8 mouse cellular contexts compared by ENCODE assay signal in the genomic region with DNA sequence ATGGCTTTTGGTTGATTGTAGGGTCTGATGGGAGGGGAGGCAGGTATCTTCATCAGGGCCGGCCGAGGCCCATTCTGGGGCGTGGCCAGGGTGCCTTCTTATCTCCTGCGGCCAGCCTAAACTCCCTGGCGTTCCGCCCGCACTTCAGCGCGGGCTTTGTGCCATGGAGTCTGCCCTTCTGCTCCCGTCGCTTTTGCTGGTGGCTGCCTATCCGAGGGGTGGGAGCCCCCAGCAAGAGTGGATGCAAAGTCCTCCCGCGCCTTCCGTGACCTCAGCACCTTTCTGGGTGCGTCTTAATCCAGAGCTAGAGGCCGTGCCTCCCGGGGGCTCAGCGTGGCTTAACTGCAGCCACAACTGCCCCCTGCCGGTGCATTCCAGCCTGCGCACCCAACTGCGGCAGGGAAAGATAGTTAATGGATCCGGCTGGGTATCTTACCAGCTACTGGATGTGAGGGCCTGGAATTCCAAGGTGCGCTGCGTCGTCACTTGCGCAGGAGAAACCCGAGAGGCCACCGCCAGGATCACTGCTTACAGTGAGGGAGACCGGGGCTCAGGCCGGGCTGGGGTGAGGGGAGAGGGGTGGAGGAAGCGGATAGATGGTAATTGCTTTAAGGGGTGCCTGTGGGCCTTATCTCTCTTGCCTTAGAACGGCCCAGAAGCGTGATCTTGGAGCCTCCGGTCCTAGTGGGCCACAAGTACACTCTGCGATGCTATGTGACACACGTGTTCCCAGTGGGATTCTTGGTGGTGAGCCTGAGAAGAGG. TPM values are rescaled to one million over a fixed set of nuclear protein-coding genes. Genes with fewer than 3 reads are reported as not detected.
DNase-seq lines count a peak whose midpoint lies in the region; ATAC-seq and TF ChIP-seq lines count a peak whose summit lies in the region.

A gene (plus strand): TSS at position 83 of the 764 bp plus-strand sequence.

- WGBS in forebrain, embryonic 11.5 days = 2% methylated on average over 37 of the region's 37 CpGs

- intact Hi-C loops in heart, postnatal 25 days (cut with DNase I) = loop anchor here (2.0 to 5.0 kb wide), 2 partner anchors 27 to 108 kb away; a partner anchor contains a TSS

- peak within 1 kb of the TSS; percentile 51; the same call in 1 of the 2 replicates for H3K9ac ChIP-seq in forebrain, embryonic 11.5 days (ENCODE audit: low read length)

- peak; percentile 77 for DNase-seq in G1E (ENCODE audit: low spot score)
- DNase-seq in c-Kit-negative CD71-positive TER-119-positive erythroid progenitor cells, embryonic 14.5 days (ENCODE audit: low read depth, low spot score) = peak; percentile 87
- peak; percentile 88 for DNase-seq in forebrain, embryonic 11.5 days (ENCODE audit: low spot score)
- DNase-seq in heart, postnatal 25 days (ENCODE audit: low spot score) = peak; percentile 65
- DNase-seq in layer of hippocampus, adult 2 months (ENCODE audit: low spot score in 2 of 2) = peak in 1 of 2 experiments; percentile 81
- peak; percentile 91 for DNase-seq in lung, postnatal 10 days
- DNase-seq in ovary, postnatal 10 days (ENCODE audit: low spot score) = peak; percentile 64
- peak; percentile 79 for DNase-seq in urinary bladder, postnatal 25 days (ENCODE audit: low spot score)

- peak; percentile 52 for ATAC-seq in G1E (ENCODE audit: extremely low read depth, insufficient number of reproducible peaks, low FRiP score, poor library complexity, severe bottlenecking)
- ATAC-seq in forebrain, embryonic 11.5 days (replicated peaks; ENCODE audit: low FRiP score) = 0 out of 2 replicates have a peak, but pooled peaks have one; percentile 17

- peaks cover 38% of the 10 kb centered on the region for H3K36me3 ChIP-seq in G1E (replicated peaks)
- H3K36me3 ChIP-seq in forebrain, embryonic 11.5 days (ENCODE audit: control insufficient read depth, insufficient read depth, low read length) = no peaks in the 10 kb centered on the region

- H3K4me3 ChIP-seq in G1E (ENCODE audit: low read depth, low read length) = peak within 1 kb of the TSS; percentile 73
- peak within 1 kb of the TSS; percentile 25 for H3K4me3 ChIP-seq in forebrain, embryonic 11.5 days (ENCODE audit: low read depth, low read length)
- H3K4me3 ChIP-seq in layer of hippocampus, adult 2 months = peak within 1 kb of the TSS; percentile 44

- no peaks in the 10 kb centered on the region; the same call in 1 of the 2 replicates for H3K27me3 ChIP-seq in G1E (ENCODE audit: insufficient read depth, low read length)
- H3K27me3 ChIP-seq in forebrain, embryonic 11.5 days (ENCODE audit: control insufficient read depth, insufficient read depth, low read length) = peaks cover 57% of the 10 kb centered on the region

- H3K4me1 ChIP-seq in G1E (ENCODE audit: insufficient read depth, low read depth, low read length) = peaks cover 74% of the 10 kb centered on the region
- peaks cover 22% of the 10 kb centered on the region for H3K4me1 ChIP-seq in forebrain, embryonic 11.5 days (replicated peaks; ENCODE audit: control insufficient read depth, insufficient read depth, low read length)

- H3K4me2 ChIP-seq in forebrain, embryonic 11.5 days (ENCODE audit: low read depth, low read length, severe bottlenecking) = peak within 1 kb of the TSS; percentile 51

- peak; percentile 71 for TF ChIP-seq CTCF in G1E (IDR thresholded peaks at IDR 0.05; ENCODE audit: low read depth, low read length)
- peak; percentile 96 for TF ChIP-seq CTCF in layer of hippocampus, adult 2 months (conservative IDR thresholded peaks at IDR 0.05)

- H3K27ac ChIP-seq in forebrain, embryonic 11.5 days (ENCODE audit: low read depth, low read length) = no peak within 1 kb of the TSS
- H3K27ac ChIP-seq in layer of hippocampus, adult 2 months = peak within 1 kb of the TSS; percentile 46; the same call in 1 of the 2 replicates

- H3K9me3 ChIP-seq in G1E (replicated peaks) = no peaks in the 10 kb centered on the region
- H3K9me3 ChIP-seq in forebrain, embryonic 11.5 days (ENCODE audit: control insufficient read depth, low read length) = no peaks in the 10 kb centered on the region

RNA-seq across cellular contexts. Expression of the gene that starts here (rescaled TPM):
- total RNA-seq in G1E (2014; fragmentation: Nextera tagmentation) (2.1 and 4.8 TPM in 2 replicates), G1E (2017) (8.2 and 10.6 TPM in 2 replicates)
- polyA plus RNA-seq in G1E (2012) = 8.3 and 11.2 TPM in 2 replicates
- 5.8 and 6.2 TPM in 2 replicates for polyA plus RNA-seq in forebrain, embryonic 11.5 days (2014; fragmentation: Nextera tagmentation; extraction: Ambion mirVana)
- total RNA-seq in heart, postnatal 25 days (2021) = under 1 TPM; 0.26 to 0.64 TPM
- total RNA-seq in layer of hippocampus, adult 2 months (2021) = under 1 TPM; 0.83 to 0.84 TPM

Comparison
In these comparisons a context has a peak if more than half of its experiments do, and no peak if none do; other contexts are left out.
1. Peak in DNase-seq in heart, postnatal 25 days; RNA of the gene not detected or under 1 TPM.